Comparison of ENCODE assay signal across 8 mouse cellular contexts in the genomic region with DNA sequence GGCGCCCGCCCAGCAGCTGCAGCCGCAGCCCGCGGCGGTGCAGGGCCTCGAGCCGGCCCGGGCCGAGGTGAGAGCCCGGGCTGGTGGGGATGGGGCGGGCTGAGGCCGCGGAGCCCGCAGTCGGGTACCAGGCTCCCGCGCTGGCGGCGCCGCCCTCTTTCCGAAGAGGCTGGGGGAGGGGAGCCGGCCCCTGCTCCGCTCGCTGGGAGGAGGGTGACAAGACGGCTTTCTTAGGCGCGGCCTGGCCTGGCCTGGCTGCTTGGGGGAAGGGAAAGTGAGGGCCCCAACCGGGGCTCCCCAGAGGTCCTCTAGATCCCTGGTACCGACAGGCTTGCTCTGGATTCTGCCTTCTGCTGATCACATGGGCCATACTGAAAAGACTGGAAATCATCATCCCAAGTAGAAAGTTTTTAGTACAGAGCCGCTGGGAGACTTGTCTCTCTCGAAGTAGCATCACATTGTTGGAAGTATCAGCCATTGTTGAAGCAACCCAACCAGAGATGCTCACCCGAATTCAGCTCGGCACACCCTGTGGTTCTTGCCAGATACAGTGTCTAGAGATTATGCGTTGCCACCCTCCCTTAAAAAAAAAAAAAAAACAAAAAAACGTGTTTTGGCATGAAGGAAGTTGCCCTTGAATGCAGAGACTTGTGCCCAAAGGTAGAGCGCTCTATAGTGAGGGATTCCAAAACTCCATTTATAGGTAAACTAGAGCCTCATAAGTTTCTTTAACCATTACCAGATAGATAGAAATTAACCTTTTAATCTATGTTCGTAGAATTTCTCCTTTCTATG. TPM values are rescaled to one million over a fixed set of nuclear protein-coding genes. Genes with fewer than 3 reads are reported as not detected.
DNase-seq lines count a peak whose midpoint lies in the region; ATAC-seq lines count a peak whose summit lies in the region.

No protein-coding gene starts in this region.

- ATAC-seq in hematopoietic stem cell, adult 5-6 weeks (replicated peaks in 1 of 2; ENCODE audit: insufficient read depth in 1 of 2, low FRiP score in 2 of 2, low TSS enrichment in 1 of 2, low read depth in 1 of 2, poor library complexity in 2 of 2, severe bottlenecking in 2 of 2) = peak; percentile 25 to 30; a peak in 3 of 4 replicates

- peak; percentile 85 for DNase-seq in Muller cell, postnatal 12 days (ENCODE audit: inconsistent ontology term)
- DNase-seq in cerebellum, adult 8-10 months = peak; percentile 43
- DNase-seq in forelimb bud, embryonic 11.5 days (ENCODE audit: low read depth, low spot score) = peak; percentile 72
- peak; percentile 57 to 73 for DNase-seq in layer of hippocampus, postnatal 10 days (ENCODE audit: low spot score in 2 of 2)
- peak; percentile 79 for DNase-seq in lung, postnatal 14 days
- DNase-seq in ovary, postnatal 36 days (ENCODE audit: low spot score) = peak; percentile 80
- DNase-seq in thymus, postnatal 36 days = peak; percentile 72 to 80

RNA-seq across cellular contexts. Expression of a gene that starts 0.8 kb away (rescaled TPM):
- 47.3 and 61.6 TPM in 2 replicates for total RNA-seq in hematopoietic stem cell, adult 5-6 weeks (2017)
- 10 to 100 TPM; 48.0 to 51.7 TPM for total RNA-seq in layer of hippocampus, postnatal 10 days (2021)

RNA-seq across cellular contexts. Expression of a gene that starts 44.4 kb away (rescaled TPM):
- total RNA-seq in hematopoietic stem cell, adult 5-6 weeks (2017) = 15.5 and 33.3 TPM in 2 replicates
- total RNA-seq in layer of hippocampus, postnatal 10 days (2021) = 10 to 100 TPM; 17.9 to 19.6 TPM

Comparison
In these comparisons a context has a peak if more than half of its experiments do, and no peak if none do; other contexts are left out.
1. Peak in every context shown above with its lines: DNase-seq and ATAC-seq.